Comparison of ENCODE assay signal across 9 mouse cellular contexts in genomic region chr7:116240791-116241474, GRCm38 (mm10).
DNase-seq lines count a peak whose midpoint lies in the region; ATAC-seq and TF ChIP-seq lines count a peak whose summit lies in the region.
"Had no signal": no experiment of that assay in that cellular context is flagged by ENCODE, and none has a peak within 500 bp of the region (broad histone marks: within the 10 kb centered on the region; RNA-seq: fewer than 3 reads in every experiment).

No protein-coding gene starts in this region.

- H3K4me3 ChIP-seq in forebrain, embryonic 15.5 days, result no peak overlapping the region
- no peak overlapping the region for H3K4me3 ChIP-seq in forebrain, embryonic 11.5 days (ENCODE audit: low read depth, low read length)
- H3K4me3 ChIP-seq in kidney, adult 2 months (ENCODE audit: insufficient read depth, low read depth, low read length), result no peak overlapping the region
- H3K4me3 ChIP-seq in embryonic facial prominence, embryonic 14.5 days (ENCODE audit: low read depth, low read length), result no peak overlapping the region
- H3K4me3 ChIP-seq: liver, embryonic 13.5 days had no signal

- 77% methylated on average over 12 of the region's 12 CpGs for WGBS in forebrain, embryonic 15.5 days
- WGBS in forebrain, embryonic 11.5 days, result 75% methylated on average over 12 of the region's 12 CpGs
- WGBS in kidney, adult 2 months, result 46% methylated on average over 12 of the region's 12 CpGs
- 69% methylated on average over 12 of the region's 12 CpGs for WGBS in embryonic facial prominence, embryonic 14.5 days

- TF ChIP-seq POLR2A in kidney, adult 2 months (IDR thresholded peaks at IDR 0.05; ENCODE audit: low read depth, low read length), result no peak

- no peak for DNase-seq in forebrain, embryonic 11.5 days (ENCODE audit: low spot score)
- no peak for DNase-seq in kidney, adult 2 months
- no peak for DNase-seq in kidney, adult 11 months
- peak; percentile 43 for DNase-seq in ES-CJ7 (ENCODE audit: low read depth, low spot score)
- DNase-seq in embryonic facial prominence, embryonic 14.5 days (ENCODE audit: low spot score), result no peak
- no peak for DNase-seq in frontal cortex, adult 2 months (ENCODE audit: extremely low spot score in 1 of 2, low spot score in 1 of 2)
- DNase-seq: cerebellum, adult 18-20 months; liver, embryonic 13.5 days had no signal

- no peak for ATAC-seq in forebrain, embryonic 15.5 days (replicated peaks)
- no peak for ATAC-seq in forebrain, embryonic 11.5 days (replicated peaks; ENCODE audit: low FRiP score)
- no peak for ATAC-seq in embryonic facial prominence, embryonic 14.5 days (ENCODE audit: low read depth)

- H3K4me1 ChIP-seq in forebrain, embryonic 15.5 days, result peaks cover 26% of the 10 kb centered on the region
- H3K4me1 ChIP-seq in forebrain, embryonic 11.5 days (replicated peaks; ENCODE audit: control insufficient read depth, insufficient read depth, low read length), result peaks cover 10% of the 10 kb centered on the region; the same call in 1 of the 2 replicates
- peaks cover 34% of the 10 kb centered on the region; the same call in 1 of the 2 replicates for H3K4me1 ChIP-seq in kidney, adult 2 months (ENCODE audit: control insufficient read depth, insufficient read depth, low read length)
- H3K4me1 ChIP-seq in embryonic facial prominence, embryonic 14.5 days (ENCODE audit: control insufficient read depth, insufficient read depth, low read length), result peaks cover 21% of the 10 kb centered on the region

- H3K36me3 ChIP-seq in forebrain, embryonic 15.5 days, result no peaks in the 10 kb centered on the region
- no peaks in the 10 kb centered on the region for H3K36me3 ChIP-seq in forebrain, embryonic 11.5 days (ENCODE audit: control insufficient read depth, insufficient read depth, low read length)
- H3K36me3 ChIP-seq in kidney, adult 2 months (ENCODE audit: control insufficient read depth, insufficient read depth, low read length), result no peaks in the 10 kb centered on the region
- H3K36me3 ChIP-seq in embryonic facial prominence, embryonic 14.5 days (ENCODE audit: control insufficient read depth, insufficient read depth, low read length), result no peaks in the 10 kb centered on the region
- H3K36me3 ChIP-seq: liver, embryonic 13.5 days had no signal

- H3K4me2 ChIP-seq in forebrain, embryonic 15.5 days (replicated peaks), result no peak overlapping the region
- H3K4me2 ChIP-seq in forebrain, embryonic 11.5 days (ENCODE audit: low read depth, low read length, severe bottlenecking), result no peak overlapping the region
- no peak overlapping the region for H3K4me2 ChIP-seq in embryonic facial prominence, embryonic 14.5 days (ENCODE audit: low read depth, low read length)
- H3K4me2 ChIP-seq: liver, embryonic 13.5 days had no signal

- H3K9me3 ChIP-seq in forebrain, embryonic 15.5 days, result no peaks in the 10 kb centered on the region
- H3K9me3 ChIP-seq in forebrain, embryonic 11.5 days (ENCODE audit: control insufficient read depth, low read length), result no peaks in the 10 kb centered on the region
- no peaks in the 10 kb centered on the region for H3K9me3 ChIP-seq in embryonic facial prominence, embryonic 14.5 days (ENCODE audit: control insufficient read depth, low read length)
- H3K9me3 ChIP-seq: liver, embryonic 13.5 days had no signal

- no peak overlapping the region for H3K27ac ChIP-seq in forebrain, embryonic 15.5 days (replicated peaks)
- H3K27ac ChIP-seq in forebrain, embryonic 11.5 days (ENCODE audit: low read depth, low read length), result no peak overlapping the region
- 0 out of 2 replicates have a peak overlapping the region, but pooled peaks have one; percentile 9 for H3K27ac ChIP-seq in kidney, adult 2 months (ENCODE audit: insufficient read depth, low read depth, low read length)
- H3K27ac ChIP-seq in embryonic facial prominence, embryonic 14.5 days (replicated peaks; ENCODE audit: low read depth, low read length), result no peak overlapping the region
- H3K27ac ChIP-seq: liver, embryonic 13.5 days had no signal

- no peak; the same call in 1 of the 2 replicates for TF ChIP-seq CTCF in kidney, adult 2 months (conservative IDR thresholded peaks at IDR 0.05; ENCODE audit: insufficient read depth, insufficient read length, low read depth, low read length)

- 0 out of 2 replicates have a peak overlapping the region, but pooled peaks have one; percentile 2 for H3K9ac ChIP-seq in forebrain, embryonic 15.5 days (replicated peaks)
- H3K9ac ChIP-seq in forebrain, embryonic 11.5 days (ENCODE audit: low read length), result no peak overlapping the region
- 0 out of 2 replicates have a peak overlapping the region, but pooled peaks have one; percentile 0 for H3K9ac ChIP-seq in embryonic facial prominence, embryonic 14.5 days (ENCODE audit: low read depth, low read length)
- H3K9ac ChIP-seq: liver, embryonic 13.5 days had no signal

- no peaks in the 10 kb centered on the region for H3K27me3 ChIP-seq in forebrain, embryonic 15.5 days
- H3K27me3 ChIP-seq in forebrain, embryonic 11.5 days (ENCODE audit: control insufficient read depth, insufficient read depth, low read length), result peaks cover 5% of the 10 kb centered on the region
- H3K27me3 ChIP-seq in kidney, adult 2 months (replicated peaks; ENCODE audit: control insufficient read depth, insufficient read depth, low read length), result no peaks in the 10 kb centered on the region
- H3K27me3 ChIP-seq in embryonic facial prominence, embryonic 14.5 days (replicated peaks; ENCODE audit: control insufficient read depth, insufficient read depth, low read length), result peaks cover 28% of the 10 kb centered on the region
